Mouse (Mus musculus) liver, embryonic 15.5 days (tissue): ENCODE data around the gene Atg7. TPM values are rescaled to one million over a fixed set of nuclear protein-coding genes. Genes with fewer than 3 reads are reported as not detected.

Source experiments
- ATAC-seq: fragments of 200-750 bp; cut with Nextera tagmentation; 2 replicates; pipeline ENCODE4 v1.8.0; 2017; ENCODE audit warnings: moderate number of reproducible peaks, mild to moderate bottlenecking, moderate library complexity; ENCODE audit not compliant: insufficient read depth
- H3K27ac ChIP-seq: fragments of 300-500 bp; sonication (generic); replicated peaks from 2 replicates; pipeline ENCODE4 v1.5.1; 2015; ENCODE audit warnings: mild to moderate bottlenecking, inconsistent platforms
- H3K27me3 ChIP-seq: fragments of 300-500 bp; sonication (generic); 2 replicates; pipeline ENCODE4 v1.6.1; 2015; ENCODE audit warnings: mild to moderate bottlenecking, inconsistent platforms
- H3K36me3 ChIP-seq: fragments of 300-500 bp; sonication (generic); replicated peaks from 2 replicates; pipeline ENCODE4 v1.6.1; 2015; ENCODE audit warnings: moderate library complexity, mild to moderate bottlenecking, inconsistent platforms
- H3K4me1 ChIP-seq: fragments of 300-500 bp; sonication (generic); replicated peaks from 2 replicates; pipeline ENCODE4 v1.6.1; 2015; ENCODE audit warnings: inconsistent platforms
- H3K4me2 ChIP-seq: fragments of 300-500 bp; sonication (generic); 2 replicates; pipeline ENCODE4 v1.6.1; 2015; ENCODE audit warnings: moderate library complexity, mild to moderate bottlenecking, inconsistent platforms
- H3K4me3 ChIP-seq: fragments of 300-500 bp; sonication (generic); replicated peaks from 2 replicates; pipeline ENCODE4 v1.5.1; 2015; ENCODE audit warnings: mild to moderate bottlenecking, inconsistent platforms
- H3K9ac ChIP-seq: fragments of 300-500 bp; sonication (generic); 2 replicates; pipeline ENCODE4 v1.6.1; 2015; ENCODE audit warnings: moderate library complexity, mild to moderate bottlenecking, inconsistent platforms
- H3K9me3 ChIP-seq: fragments of 300-500 bp; sonication (generic); replicated peaks from 2 replicates; pipeline ENCODE4 v1.6.1; 2016; ENCODE audit warnings: inconsistent platforms
- WGBS: fragments of 180-500 bp; shearing (Covaris S2); methylation state at CpG from one replicate; pipeline ENCODE4 v1.1.7; 2015; ENCODE audit warnings: mixed read lengths; ENCODE audit not compliant: insufficient replicate concordance; 5-methylcytosine and 5-hydroxymethylcytosine counted together
- polyA plus RNA-seq: library from polyadenylated mRNA; unstranded; fragments of >200 nt; fragmentation: Nextera tagmentation; extraction: Ambion mirVana; gene quantifications from 2 replicates; pipeline ENCODE4 v1.2.1, GENCODE M21; 2015

Gene Atg7
- polyA plus RNA-seq, 1 experiment from 2014 or later = 12.5 TPM

GRCm38 (mm10) chr6:114736355-114736754 lies 93.5 kb downstream of the Atg7 start:
- H3K9ac ChIP-seq = no peak overlapping the region
- no peaks in the 10 kb centered on the region for H3K4me1 ChIP-seq
- no peak overlapping the region for H3K4me3 ChIP-seq
- H3K27ac ChIP-seq = no peak overlapping the region
- H3K9me3 ChIP-seq = no peaks in the 10 kb centered on the region
- H3K27me3 ChIP-seq = peaks cover 18% of the 10 kb centered on the region
- WGBS = 77% methylated on average over 9 of the region's 9 CpGs
- H3K4me2 ChIP-seq = no peak overlapping the region
- no peak for ATAC-seq
- H3K36me3 ChIP-seq = 0 out of 2 replicates have a peak, but pooled peaks cover 2% of the 10 kb centered on the region

GRCm38 (mm10) chr6:114737181-114737580 lies 94.3 kb downstream of the Atg7 start:
- Histone ChIP-seq H3K27me3 (peaks cover 18% of the 10 kb centered on the region), H3K9me3 (no peaks in the 10 kb centered on the region), H3K27ac (no peak overlapping the region), H3K9ac (no peak overlapping the region), H3K4me2 (no peak overlapping the region), H3K36me3 (0 out of 2 replicates have a peak, but pooled peaks cover 2% of the 10 kb centered on the region), H3K4me3 (no peak overlapping the region), H3K4me1 (no peaks in the 10 kb centered on the region)
- ATAC-seq = no peak
- WGBS = 74% methylated on average over 11 of the region's 11 CpGs

- Histone ChIP-seq H3K4me1 (no peaks in the 10 kb centered on the region), H3K9ac (no peak overlapping the region), H3K27ac (no peak overlapping the region), H3K9me3 (no peaks in the 10 kb centered on the region), H3K4me3 (no peak overlapping the region), H3K36me3 (0 out of 2 replicates have a peak, but pooled peaks cover 2% of the 10 kb centered on the region), H3K4me2 (peak overlapping the region; percentile 15; the same call in 1 of the 2 replicates), H3K27me3 (peaks cover 18% of the 10 kb centered on the region)
- ATAC-seq = no peak
- 27% methylated on average over 46 of the region's 46 CpGs for WGBS
Measured at GRCm38 (mm10) chr6:114737931-114738759, 95.2 kb downstream of the Atg7 start.

- H3K4me3 ChIP-seq = no peak overlapping the region
- no peak overlapping the region for H3K27ac ChIP-seq
- H3K36me3 ChIP-seq = 0 out of 2 replicates have a peak, but pooled peaks cover 2% of the 10 kb centered on the region
- H3K9ac ChIP-seq = no peak overlapping the region
- no peak overlapping the region for H3K4me2 ChIP-seq
- peaks cover 18% of the 10 kb centered on the region for H3K27me3 ChIP-seq
- 59% methylated on average over 4 of the region's 4 CpGs for WGBS
- no peaks in the 10 kb centered on the region for H3K4me1 ChIP-seq
- no peak for ATAC-seq
- H3K9me3 ChIP-seq = no peaks in the 10 kb centered on the region
Measured at GRCm38 (mm10) chr6:114738760-114739112, 95.8 kb downstream of the Atg7 start.

GRCm38 (mm10) chr6:114742209-114743003 lies 99.5 kb downstream of the Atg7 start:
- no peaks in the 10 kb centered on the region for H3K9me3 ChIP-seq
- H3K27ac ChIP-seq = no peak overlapping the region
- 53% methylated on average over 12 of the region's 12 CpGs for WGBS
- no peak overlapping the region for H3K4me2 ChIP-seq
- peaks cover 14% of the 10 kb centered on the region for H3K27me3 ChIP-seq
- no peak overlapping the region for H3K4me3 ChIP-seq
- no peaks in the 10 kb centered on the region for H3K36me3 ChIP-seq
- H3K9ac ChIP-seq = no peak overlapping the region
- H3K4me1 ChIP-seq = no peaks in the 10 kb centered on the region
- ATAC-seq = no peak

DNA sequence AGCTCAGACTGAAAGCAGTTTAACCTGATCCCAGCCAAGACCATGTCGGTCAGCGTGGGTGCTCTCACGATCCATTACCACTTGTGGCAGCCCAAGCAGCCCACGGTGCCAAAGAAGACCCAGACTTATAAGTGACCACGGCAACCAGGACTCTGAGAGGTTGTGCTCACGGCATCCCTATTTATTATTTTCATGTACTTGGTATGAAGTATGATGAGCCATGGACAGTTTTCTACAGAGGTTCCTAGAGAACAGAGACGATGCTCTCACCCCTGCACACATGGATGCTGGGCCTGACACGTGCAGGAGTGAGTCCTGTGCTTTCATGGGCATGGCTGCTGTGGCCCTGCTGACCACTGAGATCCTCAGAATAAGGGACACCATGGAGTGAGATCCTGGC lies 100.2 kb downstream of the Atg7 start:
- H3K9ac ChIP-seq = no peak overlapping the region

DNA sequence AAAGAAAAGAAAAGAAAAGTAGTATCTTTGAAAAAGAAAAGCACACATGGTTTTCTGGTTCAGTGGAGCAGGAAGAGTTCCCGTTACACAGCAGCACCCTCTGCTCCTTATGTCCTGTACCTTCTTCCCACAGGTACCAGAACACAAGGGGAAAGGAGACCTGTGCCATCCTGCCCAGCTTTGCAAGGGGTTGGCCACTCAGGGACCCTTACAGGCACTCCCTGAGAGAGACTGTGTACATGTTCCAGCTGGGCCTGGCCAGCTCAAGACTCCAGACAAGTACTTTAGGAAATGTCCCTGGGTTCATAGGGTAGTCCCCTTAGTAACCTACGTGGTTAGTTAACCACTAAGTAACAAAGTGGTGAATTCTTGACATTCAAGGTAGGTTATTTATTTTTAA lies 100.9 kb downstream of the Atg7 start:
- Histone ChIP-seq H3K9ac (no peak overlapping the region), H3K27ac (no peak overlapping the region), H3K27me3 (no peaks in the 10 kb centered on the region), H3K4me2 (no peak overlapping the region), H3K9me3 (no peaks in the 10 kb centered on the region), H3K4me1 (no peaks in the 10 kb centered on the region), H3K36me3 (no peaks in the 10 kb centered on the region), H3K4me3 (no peak overlapping the region)
- no peak for ATAC-seq
- 71% methylated on average over 2 of the region's 2 CpGs for WGBS

More for the DNA sequence above, 100.2 kb downstream of the Atg7 start:
- no peak for ATAC-seq
- Histone ChIP-seq H3K27me3 (peaks cover 7% of the 10 kb centered on the region; the same call in 1 of the 2 replicates), H3K4me2 (no peak overlapping the region), H3K4me1 (no peaks in the 10 kb centered on the region), H3K9me3 (no peaks in the 10 kb centered on the region), H3K27ac (no peak overlapping the region), H3K4me3 (no peak overlapping the region), H3K36me3 (no peaks in the 10 kb centered on the region)
- WGBS = 78% methylated on average over 8 of the region's 8 CpGs

DNA sequence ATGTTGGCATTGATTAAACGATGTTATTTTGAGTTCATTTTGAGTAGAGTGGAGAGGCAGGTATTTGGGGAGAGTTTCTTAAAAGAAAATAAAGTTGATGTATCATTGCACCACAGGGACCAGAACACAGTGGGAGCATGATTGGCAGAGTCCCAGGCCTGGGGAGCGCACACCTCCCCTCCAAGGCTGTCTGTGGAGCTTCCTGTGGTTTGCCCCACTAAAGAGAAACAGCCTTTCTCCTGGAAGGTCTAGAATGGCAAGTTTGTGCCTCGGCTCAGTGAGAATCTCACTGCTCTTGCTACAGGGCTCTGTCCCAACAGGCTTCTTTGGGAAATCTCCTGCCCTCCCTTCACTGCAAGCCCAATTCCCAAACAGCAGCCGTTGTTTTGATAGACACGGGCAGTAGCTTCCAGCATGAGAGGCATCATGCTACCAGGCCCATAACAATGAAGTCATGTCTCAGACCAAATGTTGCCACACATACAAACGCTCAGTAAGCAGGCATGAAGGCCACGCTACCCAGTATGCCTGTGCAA lies 103.6 kb downstream of the Atg7 start:
- Histone ChIP-seq H3K27ac (no peak overlapping the region), H3K4me3 (no peak overlapping the region), H3K4me2 (no peak overlapping the region), H3K9ac (no peak overlapping the region), H3K27me3 (no peaks in the 10 kb centered on the region), H3K9me3 (no peaks in the 10 kb centered on the region), H3K4me1 (no peaks in the 10 kb centered on the region), H3K36me3 (no peaks in the 10 kb centered on the region)
- ATAC-seq = no peak
- WGBS = 61% methylated on average over 7 of the region's 7 CpGs

DNA sequence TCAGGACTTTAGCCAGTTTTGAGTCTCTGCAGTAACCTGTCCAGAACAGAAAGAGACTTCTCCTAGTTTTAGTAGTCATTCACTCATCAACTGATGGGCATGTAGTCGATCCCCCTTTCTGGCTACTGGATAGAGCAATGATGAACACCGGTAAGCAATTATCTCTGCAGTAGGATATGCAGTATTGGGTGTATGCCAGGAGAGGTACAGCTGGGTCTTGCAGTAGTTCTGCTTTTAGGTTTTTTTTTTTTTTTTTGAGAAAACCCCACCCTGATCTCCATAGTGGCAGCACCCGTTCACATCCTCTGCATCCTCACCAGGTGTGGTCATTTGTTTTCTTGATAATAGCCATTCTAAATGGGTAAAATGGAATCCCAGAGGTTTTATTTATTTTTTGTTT lies 105.5 kb downstream of the Atg7 start:
- 55% methylated on average over 3 of the region's 3 CpGs for WGBS

GRCm38 (mm10) chr6:114748882-114749281 lies 106.0 kb downstream of the Atg7 start:
- Histone ChIP-seq H3K4me3 (no peak overlapping the region), H3K9me3 (no peaks in the 10 kb centered on the region), H3K27ac (no peak overlapping the region), H3K4me1 (no peaks in the 10 kb centered on the region), H3K27me3 (no peaks in the 10 kb centered on the region), H3K9ac (no peak overlapping the region), H3K36me3 (no peaks in the 10 kb centered on the region), H3K4me2 (no peak overlapping the region)
- ATAC-seq = no peak
- WGBS = 69% methylated on average over 3 of the region's 3 CpGs

More for the DNA sequence above, 105.5 kb downstream of the Atg7 start:
- no peak overlapping the region for H3K4me2 ChIP-seq
- H3K36me3 ChIP-seq = no peaks in the 10 kb centered on the region
- H3K4me1 ChIP-seq = no peaks in the 10 kb centered on the region
- no peak overlapping the region for H3K9ac ChIP-seq
- no peak overlapping the region for H3K4me3 ChIP-seq
- H3K9me3 ChIP-seq = no peaks in the 10 kb centered on the region
- no peak for ATAC-seq
- H3K27ac ChIP-seq = no peak overlapping the region
- H3K27me3 ChIP-seq = no peaks in the 10 kb centered on the region

- Histone ChIP-seq H3K36me3 (no peaks in the 10 kb centered on the region), H3K9ac (no peak overlapping the region), H3K4me2 (no peak overlapping the region), H3K4me1 (no peaks in the 10 kb centered on the region), H3K9me3 (no peaks in the 10 kb centered on the region), H3K27me3 (no peaks in the 10 kb centered on the region), H3K27ac (no peak overlapping the region), H3K4me3 (no peak overlapping the region)
- 60% methylated on average over 7 of the region's 7 CpGs for WGBS
- no peak for ATAC-seq
Measured at GRCm38 (mm10) chr6:114758795-114759194, 115.9 kb downstream of the Atg7 start.
